Mouse (Mus musculus) stomach, embryonic 16.5 days (tissue): ENCODE results near the gene Rap1a. TPM values are rescaled to one million over a fixed set of nuclear protein-coding genes. Genes with fewer than 3 reads are reported as not detected.
A peak's percentile ranks its signal among the peaks of the same experiment; 100 is the strongest.

Experiments
- ATAC-seq: fragments of 200-750 bp; cut with Nextera tagmentation; 2 replicates; pipeline ENCODE4 v1.8.0; 2017; ENCODE audit warnings: moderate number of reproducible peaks, moderate TSS enrichment; ENCODE audit not compliant: insufficient read depth, low FRiP score
- H3K27ac ChIP-seq: fragments of 300-500 bp; sonication (generic); 2 replicates; pipeline ENCODE4 v1.5.1; 2014; ENCODE audit warnings: low read length
- H3K27me3 ChIP-seq: fragments of 300-500 bp; sonication (generic); 2 replicates; pipeline ENCODE4 v1.6.1; 2014; ENCODE audit warnings: low read length, control low read depth, mixed read lengths; ENCODE audit not compliant: control insufficient read depth, insufficient read depth
- H3K36me3 ChIP-seq: fragments of 300-500 bp; sonication (generic); 2 replicates; pipeline ENCODE4 v1.6.1; 2014; ENCODE audit warnings: low read length; ENCODE audit not compliant: control insufficient read depth, insufficient read depth
- H3K4me1 ChIP-seq: fragments of 300-500 bp; sonication (generic); 2 replicates; pipeline ENCODE4 v1.6.1; 2014; ENCODE audit warnings: low read length, control low read depth, mixed read lengths; ENCODE audit not compliant: control insufficient read depth, insufficient read depth
- H3K4me2 ChIP-seq: fragments of 300-500 bp; sonication (generic); 2 replicates; pipeline ENCODE4 v1.6.1; 2014; ENCODE audit warnings: low read depth, low read length, mixed read lengths
- H3K4me3 ChIP-seq: fragments of 300-500 bp; sonication (generic); replicated peaks from 2 replicates; pipeline ENCODE4 v1.5.1; 2014; ENCODE audit warnings: mild to moderate bottlenecking, low read length
- H3K9ac ChIP-seq: fragments of 300-500 bp; sonication (generic); 2 replicates; pipeline ENCODE4 v1.6.1; 2014; ENCODE audit warnings: low read length
- H3K9me3 ChIP-seq: fragments of 300-500 bp; sonication (generic); replicated peaks from 2 replicates; pipeline ENCODE4 v1.6.1; 2016; ENCODE audit warnings: low read length, control low read depth; ENCODE audit not compliant: control insufficient read depth
- WGBS: fragments of 180-500 bp; shearing (Covaris S2); extraction: QIAGEN DNeasy Blood & Tissue Kit; methylation state at CpG from one replicate; pipeline ENCODE4 v1.1.7; 2014; 5-methylcytosine and 5-hydroxymethylcytosine counted together
- polyA plus RNA-seq: library from polyadenylated mRNA; unstranded; fragments of >200 nt; fragmentation: Nextera tagmentation; extraction: Ambion mirVana; gene quantifications from 2 replicates; pipeline ENCODE4 v1.2.1, GENCODE M21; 2015

Gene Rap1a
- 127 and 148 TPM in 2 replicates for polyA plus RNA-seq

GRCm38 (mm10) chr3:105801191-105802166 is at the start of gene Rap1a:
TSS of gene Rap1a (minus strand) at chr3:105801336.
- H3K9me3 ChIP-seq, result no peaks in the 10 kb centered on the region
- peak within 1 kb of the TSS; percentile 78 for H3K4me3 ChIP-seq
- H3K27me3 ChIP-seq, result no peaks in the 10 kb centered on the region
- peak within 1 kb of the TSS; percentile 87 for H3K27ac ChIP-seq
- H3K4me2 ChIP-seq, result peak within 1 kb of the TSS; percentile 62
- WGBS, result 16% methylated on average over 44 of the region's 50 CpGs
- peaks cover 14% of the 10 kb centered on the region for H3K4me1 ChIP-seq
- no peaks in the 10 kb centered on the region for H3K36me3 ChIP-seq
- peak; percentile 93 for ATAC-seq
- peak within 1 kb of the TSS; percentile 94 for H3K9ac ChIP-seq

- peak; percentile 91 for ATAC-seq
- WGBS, result 42% methylated on average over 7 of the region's 7 CpGs
- Histone ChIP-seq H3K9ac (no peak overlapping the region), H3K9me3 (no peaks in the 10 kb centered on the region), H3K4me2 (no peak overlapping the region), H3K4me1 (peaks cover 8% of the 10 kb centered on the region), H3K27me3 (no peaks in the 10 kb centered on the region), H3K4me3 (no peak overlapping the region), H3K27ac (peak overlapping the region; percentile 48), H3K36me3 (no peaks in the 10 kb centered on the region)
Measured at GRCm38 (mm10) chr3:105846294-105847069, 45.3 kb upstream of the Rap1a start.

GRCm38 (mm10) chr3:105839836-105840235 is 38.7 kb upstream of the Rap1a start:
- H3K27me3 ChIP-seq, result no peaks in the 10 kb centered on the region
- WGBS, result 80% methylated on average over 4 of the region's 4 CpGs
- H3K36me3 ChIP-seq, result no peaks in the 10 kb centered on the region
- H3K9me3 ChIP-seq, result no peaks in the 10 kb centered on the region
- no peak overlapping the region for H3K27ac ChIP-seq
- no peak for ATAC-seq
- H3K9ac ChIP-seq, result no peak overlapping the region
- H3K4me1 ChIP-seq, result no peaks in the 10 kb centered on the region
- H3K4me3 ChIP-seq, result no peak overlapping the region
- no peak overlapping the region for H3K4me2 ChIP-seq

- no peak for ATAC-seq
- H3K27ac ChIP-seq, result no peak overlapping the region
- H3K36me3 ChIP-seq, result no peaks in the 10 kb centered on the region
- 78% methylated on average over 3 of the region's 3 CpGs for WGBS
- no peak overlapping the region for H3K4me2 ChIP-seq
- H3K27me3 ChIP-seq, result no peaks in the 10 kb centered on the region
- no peaks in the 10 kb centered on the region for H3K9me3 ChIP-seq
- H3K9ac ChIP-seq, result no peak overlapping the region
- no peak overlapping the region for H3K4me3 ChIP-seq
- H3K4me1 ChIP-seq, result no peaks in the 10 kb centered on the region
Measured at GRCm38 (mm10) chr3:105838655-105839054, 37.5 kb upstream of the Rap1a start.

GRCm38 (mm10) chr3:105836883-105837282 is 35.7 kb upstream of the Rap1a start:
- no peak for ATAC-seq

GRCm38 (mm10) chr3:105835875-105836274 is 34.7 kb upstream of the Rap1a start:
- Histone ChIP-seq H3K9me3 (no peaks in the 10 kb centered on the region), H3K4me3 (no peak overlapping the region), H3K4me1 (no peaks in the 10 kb centered on the region), H3K36me3 (no peaks in the 10 kb centered on the region), H3K9ac (no peak overlapping the region), H3K27ac (no peak overlapping the region), H3K4me2 (no peak overlapping the region), H3K27me3 (no peaks in the 10 kb centered on the region)
- ATAC-seq, result no peak
- 57% methylated on average over 3 of the region's 3 CpGs for WGBS

More at GRCm38 (mm10) chr3:105836883-105837282, 35.7 kb upstream of the Rap1a start:
- no peak overlapping the region for H3K27ac ChIP-seq
- no peaks in the 10 kb centered on the region for H3K27me3 ChIP-seq
- no peaks in the 10 kb centered on the region for H3K4me1 ChIP-seq
- no peak overlapping the region for H3K9ac ChIP-seq
- no peak overlapping the region for H3K4me2 ChIP-seq
- H3K9me3 ChIP-seq, result no peaks in the 10 kb centered on the region
- H3K36me3 ChIP-seq, result no peaks in the 10 kb centered on the region
- 70% methylated on average over 3 of the region's 3 CpGs for WGBS
- H3K4me3 ChIP-seq, result no peak overlapping the region

- no peaks in the 10 kb centered on the region for H3K9me3 ChIP-seq
- no peak overlapping the region for H3K9ac ChIP-seq
- H3K36me3 ChIP-seq, result no peaks in the 10 kb centered on the region
- H3K4me2 ChIP-seq, result no peak overlapping the region
- H3K27ac ChIP-seq, result no peak overlapping the region
- H3K4me3 ChIP-seq, result no peak overlapping the region
- H3K27me3 ChIP-seq, result no peaks in the 10 kb centered on the region
- H3K4me1 ChIP-seq, result no peaks in the 10 kb centered on the region
- WGBS, result 90% methylated on average over 3 of the region's 3 CpGs
- ATAC-seq, result no peak
Measured at GRCm38 (mm10) chr3:105831584-105831983, 30.4 kb upstream of the Rap1a start.

- H3K27ac ChIP-seq, result peak overlapping the region; percentile 23; the same call in 1 of the 2 replicates
- H3K9ac ChIP-seq, result no peak overlapping the region
- 49% methylated on average over 7 of the region's 7 CpGs for WGBS
- H3K36me3 ChIP-seq, result no peaks in the 10 kb centered on the region
- no peaks in the 10 kb centered on the region for H3K9me3 ChIP-seq
- no peak overlapping the region for H3K4me2 ChIP-seq
- no peak overlapping the region for H3K4me3 ChIP-seq
- 0 out of 2 replicates have a peak, but pooled peaks cover 3% of the 10 kb centered on the region for H3K4me1 ChIP-seq
- ATAC-seq, result peak; percentile 68; the same call in 1 of the 2 replicates
- no peaks in the 10 kb centered on the region for H3K27me3 ChIP-seq
Measured at GRCm38 (mm10) chr3:105825501-105826161, 24.5 kb upstream of the Rap1a start.
